Mouse (Mus musculus): ENCODE data around the gene Celf5.
"Not testable (repeated sequence)": the region's sequence is repeated elsewhere in the genome, so short reads cannot be mapped to it uniquely, and the experiment has no call there.

Gene Celf5

GRCm38 (mm10) chr10:81452237-81452946 lies 30.1 kb downstream of the Celf5 start:
- DNase-seq (ENCODE audit: low read depth, low spot score): no peak

DNA sequence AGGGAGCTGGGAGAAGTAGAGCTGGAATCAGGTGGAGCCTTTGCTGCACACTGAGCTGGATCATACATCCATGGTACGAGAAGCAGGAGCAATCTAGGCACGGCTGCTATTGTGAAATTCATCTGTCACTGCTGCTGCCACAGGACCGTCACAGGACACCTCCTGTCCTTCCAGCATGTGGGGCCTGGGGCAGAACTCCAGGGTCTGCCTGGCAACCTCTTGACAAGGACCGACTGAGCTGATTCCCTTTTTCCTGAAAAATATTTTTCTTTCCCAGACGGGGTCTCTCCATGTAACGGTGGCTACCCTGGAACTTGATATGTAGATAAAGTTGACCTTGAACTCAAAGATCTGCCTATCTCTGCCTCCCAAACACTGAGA lies 31.2 kb downstream of the Celf5 start:
- no peak for DNase-seq (ENCODE audit: low read depth, low spot score)

DNA sequence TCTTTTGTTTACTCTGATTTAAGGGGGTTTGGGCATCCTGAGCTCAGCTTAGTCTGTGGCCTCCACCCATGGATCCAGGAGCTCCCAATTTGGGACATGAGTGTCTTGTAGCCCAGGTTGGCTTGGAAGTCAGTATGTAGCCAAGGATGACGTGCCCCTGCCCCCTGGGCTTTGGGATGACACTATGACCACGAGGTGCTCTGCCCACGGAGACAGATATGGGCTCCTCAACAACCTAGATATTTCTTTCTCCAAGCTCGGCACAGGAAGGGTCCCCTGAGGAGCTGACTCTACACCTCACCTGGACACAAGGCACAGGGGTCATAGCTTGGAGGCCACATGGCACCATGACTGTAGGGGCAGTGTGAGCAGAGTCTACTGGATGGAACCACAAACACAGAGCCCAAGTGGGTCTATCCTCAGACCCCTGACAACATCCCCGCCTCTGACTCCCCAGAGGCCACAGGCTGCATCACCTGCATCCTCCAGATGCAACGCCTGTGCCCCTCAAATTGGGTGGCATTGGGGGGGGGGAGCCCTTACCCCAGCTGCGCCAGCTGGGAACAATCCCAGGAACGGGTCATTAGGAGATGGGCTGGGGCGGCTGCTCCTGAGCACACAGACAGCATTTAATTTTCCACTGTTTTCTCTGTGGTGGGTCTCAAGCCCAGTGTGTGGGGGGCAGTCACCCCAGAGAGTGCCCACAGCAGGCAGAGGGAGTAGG lies 31.7 kb downstream of the Celf5 start:
- DNase-seq (ENCODE audit: low read depth, low spot score): no peak

- DNase-seq (ENCODE audit: low read depth, low spot score): peak; percentile 90
These were observed 32.4 kb downstream of the Celf5 start for GRCm38 (mm10) chr10:81450140-81450539.

DNA sequence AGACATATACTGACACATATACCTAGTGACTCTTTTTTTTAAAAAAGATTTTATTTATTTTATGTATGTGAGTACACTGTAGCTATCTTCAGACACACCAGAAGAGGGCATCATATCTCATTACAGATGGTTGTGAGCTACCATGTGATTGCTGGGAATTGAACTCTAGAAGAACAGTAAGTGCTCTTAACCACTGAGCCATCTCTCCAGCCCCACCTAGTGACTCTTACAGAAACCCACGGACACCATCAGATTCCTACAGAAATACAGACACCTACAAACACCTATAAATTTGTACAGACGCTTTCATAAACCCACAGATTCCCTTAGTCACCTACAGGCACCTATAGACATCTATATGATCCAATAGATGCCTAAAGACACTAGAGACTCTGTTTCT lies 37.0 kb downstream of the Celf5 start:
- not testable (repeated sequence) for DNase-seq (ENCODE audit: low read depth, low spot score)

GRCm38 (mm10) chr10:81441019-81441418 lies 41.5 kb downstream of the Celf5 start:
- DNase-seq (ENCODE audit: low read depth, low spot score): no peak

- no peak for DNase-seq (ENCODE audit: low read depth, low spot score)
These were observed 47.1 kb downstream of the Celf5 start for GRCm38 (mm10) chr10:81435436-81435835.

- no peak for DNase-seq (ENCODE audit: low read depth, low spot score)
These were observed 47.9 kb downstream of the Celf5 start for GRCm38 (mm10) chr10:81434361-81435263.

- DNase-seq (ENCODE audit: low read depth, low spot score): no peak
These were observed 48.8 kb downstream of the Celf5 start for GRCm38 (mm10) chr10:81433541-81434289.

DNA sequence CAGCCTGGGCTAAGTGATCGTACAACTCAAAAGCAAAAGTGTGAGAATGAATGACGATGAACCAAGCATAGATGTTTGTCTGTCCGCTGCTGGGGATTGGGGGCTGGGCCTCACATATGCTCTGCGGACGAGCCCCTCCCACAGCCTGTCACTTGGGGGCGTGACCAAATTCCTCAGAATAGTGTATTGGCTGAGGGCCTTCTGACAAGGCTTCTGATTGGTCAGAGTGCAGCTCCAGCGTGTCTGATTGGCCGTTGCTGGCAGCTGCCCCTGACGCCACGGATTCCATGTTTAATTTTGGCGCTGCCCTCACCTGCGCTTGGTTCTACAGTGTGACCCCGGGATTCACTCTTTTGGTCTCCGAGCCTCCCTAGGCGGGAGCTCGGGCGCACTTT lies 49.6 kb downstream of the Celf5 start:
- peak; percentile 89 for DNase-seq (ENCODE audit: low read depth, low spot score)

GRCm38 (mm10) chr10:81432169-81432867 lies 50.2 kb downstream of the Celf5 start:
- no peak for DNase-seq (ENCODE audit: low read depth, low spot score)

- DNase-seq (ENCODE audit: low read depth, low spot score): no peak
These were observed 50.9 kb downstream of the Celf5 start for GRCm38 (mm10) chr10:81431526-81432168.

- DNase-seq (ENCODE audit: low read depth, low spot score): no peak
These were observed 51.5 kb downstream of the Celf5 start for GRCm38 (mm10) chr10:81430831-81431525.

- DNase-seq (ENCODE audit: low read depth, low spot score): no peak
These were observed 52.2 kb downstream of the Celf5 start for GRCm38 (mm10) chr10:81430141-81430830.

GRCm38 (mm10) chr10:81429605-81430061 lies 52.9 kb downstream of the Celf5 start:
- peak; percentile 75 for DNase-seq (ENCODE audit: low read depth, low spot score)

DNA sequence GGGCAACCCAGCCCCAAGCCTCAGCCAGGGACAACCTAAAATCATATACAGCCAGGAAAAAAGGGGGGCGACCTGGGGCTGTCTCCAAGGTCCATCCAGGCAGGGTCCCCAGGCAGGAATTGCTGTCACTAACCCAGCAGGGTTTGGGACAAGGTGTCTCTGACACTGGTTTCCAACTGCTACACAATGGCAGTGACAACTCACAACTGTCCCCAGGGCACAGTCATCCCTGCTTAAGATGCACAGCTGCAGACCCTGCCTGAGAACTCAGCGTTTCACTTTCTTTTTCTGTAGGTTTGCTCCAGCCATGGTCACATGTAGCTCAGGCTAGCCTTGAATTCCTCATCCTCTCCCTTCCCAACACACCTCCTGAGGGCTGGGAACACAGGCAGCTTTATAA lies 53.4 kb downstream of the Celf5 start:
- no peak for DNase-seq (ENCODE audit: low read depth, low spot score)

- DNase-seq (ENCODE audit: low read depth, low spot score): no peak
These were observed 54.0 kb downstream of the Celf5 start for GRCm38 (mm10) chr10:81428507-81428870.

DNA sequence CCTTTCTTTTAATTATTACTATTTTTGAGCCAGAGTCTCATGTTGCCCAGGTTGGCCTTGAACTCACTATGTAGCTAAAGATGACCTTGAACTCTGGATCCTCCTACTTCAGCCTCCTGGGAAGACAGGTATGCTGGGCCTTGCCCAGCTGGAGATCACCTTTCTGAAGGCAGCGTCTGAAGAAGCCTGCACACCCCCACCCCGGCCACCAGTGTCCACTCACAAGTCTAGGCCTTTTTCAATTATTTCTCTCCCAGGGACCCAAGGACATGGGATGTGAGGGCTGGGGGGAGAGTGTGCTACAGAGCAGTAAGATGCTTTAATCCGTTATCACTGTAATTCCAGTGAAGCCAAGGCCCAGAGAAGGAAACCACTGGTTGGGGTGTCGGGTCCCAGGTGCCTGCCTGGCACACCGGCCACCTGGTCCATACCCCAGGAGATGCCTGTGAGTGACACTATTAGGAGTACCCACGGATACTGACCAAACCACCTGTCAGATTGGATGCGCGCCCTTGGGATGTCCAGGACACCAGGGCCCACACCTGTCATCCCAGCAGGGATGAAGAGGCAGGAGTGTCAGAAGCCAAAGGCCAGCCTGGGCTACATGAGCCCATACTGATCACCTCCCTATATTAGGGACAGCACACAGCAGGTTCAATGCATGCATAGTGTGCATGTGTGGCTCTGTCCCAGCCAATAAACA lies 54.6 kb downstream of the Celf5 start:
- no peak for DNase-seq (ENCODE audit: low read depth, low spot score)

Measured in forelimb bud, embryonic 11.5 days (tissue).